Mouse (Mus musculus) liver, adult (tissue): ENCODE measurements around the gene Gm1553.

Experiments used
- GATA4 ChIP-seq: IDR thresholded peaks from 2 replicates; pipeline ENCODE4 v1.6.1; 2014; ENCODE audit warnings: mild to moderate bottlenecking, low read length; ENCODE audit not compliant: insufficient replicate concordance

Gene Gm1553

DNA sequence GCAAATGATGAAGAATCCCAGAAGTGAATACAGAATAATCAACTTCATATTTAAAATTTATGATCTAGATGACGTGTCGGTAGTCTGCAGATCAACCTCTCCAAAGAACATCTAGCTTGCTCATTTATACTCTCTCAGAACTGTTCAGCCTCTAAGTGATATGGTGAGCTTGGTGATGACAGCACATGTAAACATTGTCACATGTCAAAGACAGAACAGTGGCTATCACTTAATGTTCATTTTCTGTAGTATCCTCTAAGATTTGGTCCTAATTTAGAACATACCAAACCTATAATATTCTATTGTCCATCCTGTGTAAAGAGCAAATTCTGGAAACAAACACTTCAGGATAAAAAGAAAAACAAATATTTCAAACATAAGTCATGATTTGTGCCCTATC is at the start of gene Gm1553:
Gene Gm1553 (minus strand): TSS at position 101 of the 400 bp plus-strand sequence.
- no peak for TF ChIP-seq GATA4
